Mouse (Mus musculus) mouse trophoblast stem cell (cell line): ENCODE measurements around the gene Gm10112.

Experiments used
- in situ Hi-C, 2 experiments: fragments of 300-500 bp; cut with MseI, MboI; formaldehyde crosslinking; loops; 2 replicates in 1 of 2; 3 replicates in 1 of 2; pipeline ENCODE4 v1.15.1; 2025

Gm10112 gene

DNA sequence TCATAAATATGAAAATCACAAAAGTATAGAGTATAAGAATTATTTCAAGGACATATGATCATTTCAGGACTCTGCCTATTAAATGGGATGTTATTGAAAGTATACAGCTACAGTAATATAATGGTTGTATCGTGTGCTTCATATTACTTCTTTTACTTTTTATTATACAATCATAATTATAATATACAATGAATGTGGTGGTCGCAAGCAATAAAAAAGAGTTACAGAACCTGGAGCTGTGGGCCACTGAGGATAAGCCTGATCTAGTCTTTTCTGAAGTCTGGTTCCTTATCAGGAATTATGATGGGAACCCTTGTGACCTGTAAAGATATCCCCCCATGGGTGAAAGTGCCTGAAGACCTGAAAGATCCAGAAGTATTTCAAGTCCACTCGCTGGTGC is at the start of gene Gm10112:
TSS of gene Gm10112 (plus strand) at position 301 of the 400 bp plus-strand sequence.
- in situ Hi-C loops = no loop called here

GRCm38 (mm10) chrX:111189574-111189973 is 21.4 kb downstream of the Gm10112 start:
- in situ Hi-C loops = no loop called here

DNA sequence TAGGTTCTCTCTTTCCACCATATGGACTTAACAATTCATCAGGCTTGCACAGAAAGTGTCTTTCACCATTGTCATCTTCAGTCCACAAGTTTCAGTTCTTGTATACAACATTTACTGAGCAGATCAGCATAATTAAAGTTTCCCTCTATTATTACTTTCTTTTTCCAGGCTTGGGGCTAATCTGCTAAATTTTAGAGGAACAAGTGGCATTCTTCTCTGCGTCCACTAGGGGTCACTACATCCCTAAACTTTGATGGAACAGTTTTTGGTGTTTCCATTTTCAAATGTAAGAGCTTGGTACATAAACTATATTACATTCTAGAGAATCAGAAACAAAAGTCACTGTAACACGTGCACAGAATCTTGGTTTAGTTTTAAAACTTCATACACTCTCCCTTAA is 28.2 kb downstream of the Gm10112 start:
- in situ Hi-C loops = no loop called here

DNA sequence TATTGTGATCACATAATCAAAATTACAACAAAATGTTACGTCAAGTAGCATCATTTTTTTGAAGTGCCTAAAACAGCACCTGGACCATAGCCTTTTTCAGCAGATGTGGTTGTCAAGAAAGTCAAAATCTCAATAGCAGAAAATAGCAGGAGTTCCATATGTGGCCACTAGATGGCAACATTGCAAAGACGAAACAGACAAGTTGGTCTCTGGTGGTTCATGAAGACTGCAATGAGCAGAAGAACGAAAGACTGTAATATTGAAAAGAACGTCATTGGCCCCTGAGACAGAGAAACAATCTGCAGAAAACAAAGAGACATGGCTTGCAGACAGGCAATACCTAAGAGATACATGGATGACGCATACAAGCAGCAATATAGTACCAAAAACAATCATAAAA is 42.1 kb downstream of the Gm10112 start:
- in situ Hi-C loops = no loop called here
